Mouse (Mus musculus) E14TG2a.4 (cell line): ENCODE data around the gene Galnt10.
A peak's percentile ranks its signal among the peaks of the same experiment; 100 is the strongest.

Source experiments
- H3K27me3 ChIP-seq: 2 replicates; pipeline ENCODE4 v1.6.1; 2014; ENCODE audit warnings: low read length, control low read depth; ENCODE audit not compliant: insufficient read depth
- H3K36me3 ChIP-seq: 2 replicates; pipeline ENCODE4 v1.6.1; 2014; ENCODE audit warnings: low read length, control low read depth; ENCODE audit not compliant: insufficient read depth
- H3K4me1 ChIP-seq: replicated peaks from 2 replicates; pipeline ENCODE4 v1.6.1; 2014; ENCODE audit warnings: low read depth, low read length, control low read depth
- H3K4me3 ChIP-seq: replicated peaks from 2 replicates; pipeline ENCODE4 v1.5.1; 2014; ENCODE audit warnings: mild to moderate bottlenecking, low read length
- H3K9me3 ChIP-seq: 2 replicates; pipeline ENCODE4 v1.6.1; 2014; ENCODE audit warnings: low read length, control low read depth
- CTCF ChIP-seq: conservative IDR thresholded peaks from 2 replicates; pipeline ENCODE4 v1.5.1; 2014; ENCODE audit warnings: low read length
- NANOG ChIP-seq: IDR thresholded peaks from 2 replicates; pipeline ENCODE4 v1.6.1; 2014; ENCODE audit warnings: borderline replicate concordance, low read length, mixed read lengths
- POU5F1 ChIP-seq: IDR thresholded peaks from 2 replicates; pipeline ENCODE4 v1.6.1; 2014; ENCODE audit warnings: low read length, borderline replicate concordance

Galnt10 gene

DNA sequence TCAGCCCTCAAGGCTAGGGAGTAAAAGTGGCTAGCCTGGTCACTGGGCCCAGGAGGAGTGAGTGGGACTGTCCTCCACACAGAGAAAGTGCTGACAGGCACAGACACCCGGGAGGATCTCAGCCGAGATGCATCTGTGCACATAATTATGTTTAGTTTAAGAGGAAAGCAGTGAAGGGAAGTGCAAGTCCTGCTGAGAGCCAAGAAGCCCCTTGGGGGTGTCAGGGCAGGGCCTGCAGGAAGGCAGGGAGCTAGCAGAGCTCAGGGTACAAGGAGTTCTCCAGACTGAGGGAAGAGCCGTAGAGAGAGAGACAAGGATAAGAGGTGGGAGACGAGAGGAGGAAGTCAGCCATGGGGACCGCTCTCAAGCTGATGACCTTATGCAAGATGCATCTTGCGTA lies 130.6 kb downstream of the Galnt10 start:
- H3K4me1 ChIP-seq: peaks cover 49% of the 10 kb centered on the region
- 0 out of 2 replicates have a peak, but pooled peaks cover 3% of the 10 kb centered on the region for H3K36me3 ChIP-seq
- H3K9me3 ChIP-seq: no peaks in the 10 kb centered on the region
- TF ChIP-seq POU5F1 (no peak), NANOG (no peak), CTCF (no peak)
- H3K27me3 ChIP-seq: no peaks in the 10 kb centered on the region
- H3K4me3 ChIP-seq: no peak overlapping the region

DNA sequence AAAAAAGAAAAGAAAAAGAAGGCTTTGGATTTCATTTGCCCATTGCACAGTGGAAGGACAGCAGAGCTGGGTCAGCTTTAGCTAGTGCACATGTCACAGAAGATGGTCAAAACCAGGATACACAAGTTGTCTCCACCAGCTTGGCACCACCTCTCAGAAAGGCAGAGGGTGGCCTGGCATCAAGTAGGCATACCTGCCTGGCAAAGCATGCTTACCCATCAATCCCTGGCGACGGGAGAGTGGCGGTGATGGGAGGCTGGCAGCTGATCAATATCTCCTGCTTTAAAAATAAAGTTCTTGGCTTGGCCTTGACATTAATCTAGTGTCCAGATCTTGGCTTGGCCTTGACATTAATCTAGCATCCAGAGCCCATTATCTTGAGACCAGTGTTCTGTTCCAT lies 131.3 kb downstream of the Galnt10 start:
- Histone ChIP-seq H3K9me3 (no peaks in the 10 kb centered on the region), H3K36me3 (peaks cover 7% of the 10 kb centered on the region; the same call in 1 of the 2 replicates), H3K27me3 (no peaks in the 10 kb centered on the region), H3K4me3 (no peak overlapping the region), H3K4me1 (peaks cover 49% of the 10 kb centered on the region)
- no peak for TF ChIP-seq NANOG
- no peak for TF ChIP-seq POU5F1
- TF ChIP-seq CTCF: no peak

DNA sequence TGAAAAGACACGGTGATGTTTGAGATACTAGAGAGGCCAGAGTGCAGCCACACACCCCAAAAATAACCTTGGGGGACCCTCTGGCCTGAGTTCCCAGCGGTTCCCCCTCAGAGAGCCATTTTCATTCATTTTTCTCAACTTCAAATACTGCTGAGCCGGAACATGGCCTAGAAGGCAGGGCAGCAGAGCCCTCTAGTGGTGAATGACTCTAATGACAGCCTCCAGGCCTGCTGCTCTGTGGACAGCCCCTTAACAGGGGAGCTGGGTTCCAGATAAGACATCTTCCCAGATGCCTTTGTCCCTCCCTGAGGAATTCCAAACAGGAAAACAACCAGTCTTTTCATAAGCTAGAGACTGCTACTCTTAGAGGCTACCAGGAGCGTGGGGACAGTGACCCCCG lies 133.1 kb downstream of the Galnt10 start:
- TF ChIP-seq POU5F1 (no peak), CTCF (peak; percentile 94)
- Histone ChIP-seq H3K36me3 (peaks cover 11% of the 10 kb centered on the region; the same call in 1 of the 2 replicates), H3K4me1 (peaks cover 45% of the 10 kb centered on the region), H3K27me3 (no peaks in the 10 kb centered on the region), H3K4me3 (no peak overlapping the region; the same call in 1 of the 2 replicates), H3K9me3 (no peaks in the 10 kb centered on the region)

DNA sequence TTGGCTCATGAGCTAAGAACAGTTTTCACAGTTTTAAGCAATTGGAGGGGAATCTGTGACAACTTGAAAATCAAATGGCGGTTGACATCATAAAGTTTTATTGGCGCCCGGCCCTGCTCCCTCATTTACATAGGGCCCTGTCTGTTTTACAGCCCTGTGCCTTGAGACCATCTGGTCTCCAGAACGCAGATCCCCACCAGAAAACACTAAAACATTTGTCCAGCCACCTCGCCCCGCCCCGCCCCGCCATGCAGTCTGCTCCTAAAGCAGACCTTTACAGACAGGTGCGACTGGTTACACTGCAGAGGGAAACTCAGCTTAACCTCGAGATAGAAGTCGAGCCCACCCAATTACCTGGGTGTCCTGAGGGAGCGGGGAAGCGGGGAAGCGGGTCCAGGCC lies 134.6 kb downstream of the Galnt10 start:
- peaks cover 16% of the 10 kb centered on the region for H3K36me3 ChIP-seq
- peaks cover 4% of the 10 kb centered on the region; the same call in 1 of the 2 replicates for H3K27me3 ChIP-seq
- TF ChIP-seq POU5F1: no peak
- TF ChIP-seq NANOG: no peak
- no peak for TF ChIP-seq CTCF
- no peaks in the 10 kb centered on the region for H3K9me3 ChIP-seq
- H3K4me1 ChIP-seq: peaks cover 36% of the 10 kb centered on the region
- H3K4me3 ChIP-seq: peak overlapping the region; percentile 54

DNA sequence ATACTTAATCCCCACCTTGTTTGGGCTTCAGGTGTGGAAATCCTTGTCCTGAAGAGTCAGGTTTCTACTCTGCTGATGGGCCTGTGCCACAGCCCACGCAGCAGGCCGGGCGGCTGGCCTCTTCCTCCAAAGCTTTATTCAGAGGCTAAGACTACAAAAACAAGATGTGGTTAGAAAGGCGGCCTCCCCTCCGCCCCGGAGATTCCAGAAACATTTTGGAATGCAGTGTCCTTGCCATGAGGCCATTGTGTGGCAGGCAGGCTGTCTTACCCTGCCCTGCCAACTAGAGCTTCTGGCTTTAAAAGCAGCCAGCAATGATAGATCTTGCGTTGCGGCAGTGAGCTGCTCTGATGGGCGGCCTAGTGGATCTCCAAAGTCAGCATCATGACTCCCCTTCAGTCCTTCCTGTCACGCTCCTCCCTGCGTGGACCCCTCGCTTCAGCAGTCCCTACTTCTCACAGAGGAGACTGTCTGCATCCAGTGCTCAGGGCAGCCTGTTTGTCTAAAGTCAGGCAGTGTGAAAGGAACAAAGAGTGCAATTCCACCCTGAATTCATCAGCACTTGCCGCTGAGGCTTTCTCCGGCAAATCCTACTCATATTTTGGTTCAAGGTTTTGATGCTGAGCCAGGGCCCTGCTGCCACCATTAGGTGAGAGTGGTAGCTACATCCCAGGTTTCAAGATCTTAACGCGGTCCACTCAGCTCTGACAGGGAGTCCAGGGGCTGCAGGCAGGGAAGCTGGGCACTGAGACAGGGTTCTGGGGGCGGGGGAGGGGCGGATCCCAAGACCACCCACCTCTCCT lies 141.6 kb downstream of the Galnt10 start:
- TF ChIP-seq NANOG (no peak), CTCF (no peak), POU5F1 (no peak)
- peaks cover 13% of the 10 kb centered on the region for H3K36me3 ChIP-seq
- H3K27me3 ChIP-seq: peaks cover 7% of the 10 kb centered on the region; the same call in 1 of the 2 replicates
- peak overlapping the region; percentile 62 for H3K4me3 ChIP-seq
- H3K4me1 ChIP-seq: peaks cover 54% of the 10 kb centered on the region
- H3K9me3 ChIP-seq: no peaks in the 10 kb centered on the region

DNA sequence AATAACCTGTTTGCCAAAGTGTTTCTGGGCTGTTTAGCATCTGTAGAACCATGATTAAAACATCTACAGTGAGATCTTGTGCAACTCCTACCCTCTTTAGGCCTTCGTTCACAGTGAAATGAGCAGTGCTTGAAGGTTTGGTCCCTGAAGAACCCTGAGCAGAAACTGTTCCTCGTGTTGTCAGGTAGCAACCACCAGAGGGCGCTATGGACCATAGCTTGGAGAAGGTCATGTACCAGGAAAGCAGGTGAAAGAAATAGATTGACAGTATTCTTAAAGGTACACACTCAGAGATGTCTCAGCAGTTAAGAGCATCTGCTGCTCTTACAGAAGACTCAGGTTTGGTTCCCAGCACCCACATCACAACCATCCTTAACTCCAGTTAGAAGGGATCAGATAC lies 142.7 kb downstream of the Galnt10 start:
- H3K9me3 ChIP-seq: no peaks in the 10 kb centered on the region
- H3K4me1 ChIP-seq: peaks cover 63% of the 10 kb centered on the region
- H3K36me3 ChIP-seq: peaks cover 8% of the 10 kb centered on the region; the same call in 1 of the 2 replicates
- TF ChIP-seq CTCF (peak; percentile 25), POU5F1 (no peak)
- peaks cover 7% of the 10 kb centered on the region; the same call in 1 of the 2 replicates for H3K27me3 ChIP-seq
- no peak overlapping the region for H3K4me3 ChIP-seq

DNA sequence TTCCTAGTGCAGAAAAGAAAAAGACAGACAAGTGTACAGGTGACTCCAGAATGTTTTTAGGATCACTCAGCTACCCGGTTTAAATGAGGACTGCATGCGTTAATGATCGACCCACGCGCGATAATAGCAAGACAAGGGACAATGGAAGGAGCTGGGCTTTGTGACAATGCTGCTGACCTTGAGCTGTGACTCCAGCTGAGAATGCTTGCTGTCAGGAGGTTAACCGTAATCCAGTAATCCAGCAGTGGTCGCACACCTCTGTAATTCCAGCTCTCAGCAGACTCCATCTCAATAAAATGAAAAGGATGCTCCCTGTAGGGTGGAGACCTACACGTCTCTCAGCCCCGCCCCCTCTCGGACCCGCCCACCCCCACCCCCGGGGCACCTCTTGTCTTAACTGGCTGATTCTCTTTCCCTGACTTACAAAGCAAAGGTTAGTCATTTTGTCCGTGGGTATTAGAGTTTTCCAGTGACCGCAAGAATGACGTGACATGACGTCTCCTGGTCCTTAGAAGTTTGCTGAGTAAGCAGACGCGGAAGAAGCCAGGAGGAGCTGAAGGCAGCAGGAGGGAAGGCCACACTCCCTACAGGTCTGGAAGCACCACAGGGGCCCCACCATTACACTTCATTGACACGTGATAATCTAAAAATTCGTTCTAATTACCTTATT lies 145.8 kb downstream of the Galnt10 start:
- Histone ChIP-seq H3K36me3 (no peaks in the 10 kb centered on the region), H3K27me3 (no peaks in the 10 kb centered on the region), H3K4me3 (peak overlapping the region; percentile 48; the same call in 1 of the 2 replicates), H3K9me3 (no peaks in the 10 kb centered on the region), H3K4me1 (peaks cover 69% of the 10 kb centered on the region)
- TF ChIP-seq POU5F1 (no peak), NANOG (no peak), CTCF (no peak)

DNA sequence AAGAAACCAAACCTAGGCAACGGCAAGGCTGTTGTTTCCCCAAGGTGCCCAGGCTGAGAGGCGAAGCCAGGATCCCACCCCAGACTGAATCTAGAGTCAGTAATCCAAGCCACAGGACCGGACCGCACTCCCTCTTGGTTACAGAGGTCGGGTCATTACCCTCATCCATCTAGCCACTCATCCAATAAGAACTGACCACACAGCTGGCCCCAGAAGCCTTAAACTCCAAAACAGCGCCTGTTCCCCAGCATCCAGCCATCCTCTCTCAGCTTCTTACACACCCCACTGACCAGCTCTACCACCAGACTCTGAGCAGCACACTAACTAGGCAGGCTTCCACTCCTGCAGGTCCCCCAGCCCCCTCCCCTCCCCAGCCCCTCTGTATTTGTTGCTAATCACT lies 149.8 kb downstream of the Galnt10 start:
- Histone ChIP-seq H3K9me3 (no peaks in the 10 kb centered on the region), H3K4me1 (peaks cover 62% of the 10 kb centered on the region), H3K4me3 (no peak overlapping the region), H3K36me3 (no peaks in the 10 kb centered on the region), H3K27me3 (no peaks in the 10 kb centered on the region)
- TF ChIP-seq NANOG (no peak), POU5F1 (no peak), CTCF (no peak)
